In the genomic region with DNA sequence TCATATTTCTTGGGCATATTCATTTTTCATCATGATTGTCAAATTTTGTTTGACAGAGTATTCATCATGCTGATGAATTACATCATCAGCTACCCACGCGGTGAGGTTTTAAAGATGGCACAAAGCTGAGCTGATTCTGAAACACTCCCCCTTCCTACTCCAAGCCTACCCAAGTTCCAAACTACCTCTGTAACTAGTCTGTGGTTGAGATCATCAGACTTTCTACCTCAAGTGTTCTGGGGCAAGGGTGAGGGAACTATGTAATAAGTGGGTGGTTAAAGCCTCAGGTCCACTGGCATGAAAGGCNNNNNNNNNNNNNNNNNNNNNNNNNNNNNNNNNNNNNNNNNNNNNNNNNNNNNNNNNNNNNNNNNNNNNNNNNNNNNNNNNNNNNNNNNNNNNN, we compare ENCODE assay signal across 15 mouse cellular contexts.
"Had no signal": no experiment of that assay in that cellular context is flagged by ENCODE, and none has a peak within 500 bp of the region (broad histone marks: within the 10 kb centered on the region; RNA-seq: fewer than 3 reads in every experiment).

No protein-coding gene starts in this region.

- DNase-seq: lung, adult 18-20 months; lung, embryonic 14.5 days; lung, postnatal 10 days; lung, postnatal 4 days; midbrain, embryonic 14.5 days; thymus, adult 2 months; thymus, postnatal 25 days; thymus, postnatal 4 days had no signal

- H3K27me3 ChIP-seq: midbrain, embryonic 12.5 days; neural tube, embryonic 13.5 days; neural tube, embryonic 15.5 days; stomach, embryonic 15.5 days had no signal

- H3K4me1 ChIP-seq: midbrain, embryonic 10.5 days; midbrain, embryonic 12.5 days; neural tube, embryonic 13.5 days; neural tube, embryonic 15.5 days; stomach, embryonic 15.5 days had no signal

- H3K27ac ChIP-seq: midbrain, embryonic 10.5 days; midbrain, embryonic 12.5 days; neural tube, embryonic 13.5 days; neural tube, embryonic 15.5 days; stomach, embryonic 15.5 days; stomach, postnatal 0 days had no signal

- H3K4me3 ChIP-seq: midbrain, embryonic 10.5 days; midbrain, embryonic 12.5 days; myocyte; neural tube, embryonic 13.5 days; neural tube, embryonic 15.5 days; stomach, embryonic 15.5 days had no signal
